Mouse (Mus musculus) embryo, embryonic 10 days (tissue): Measurements from ENCODE around the gene Rint1.

ENCODE experiments used
- DNase-seq: peaks from one replicate; pipeline ENCODE4 v3.0.0-alpha.2; 2015; ENCODE audit warnings: low spot score

The Rint1 gene

GRCm38 (mm10) chr5:23864054-23864965 lies 76.8 kb downstream of the Rint1 start:
- DNase-seq = no peak

- no peak for DNase-seq
Observed at GRCm38 (mm10) chr5:23865941-23866340, 78.4 kb downstream of the Rint1 start.
